Mouse (Mus musculus) skeletal muscle tissue, adult 2 months (tissue): ENCODE measurements around the gene 7420426K07Rik.

Experiments used
- DNase-seq: peaks from one replicate; pipeline ENCODE4 v3.0.0-alpha.2; 2012; ENCODE audit warnings: low read depth, low spot score

Gene 7420426K07Rik

DNA sequence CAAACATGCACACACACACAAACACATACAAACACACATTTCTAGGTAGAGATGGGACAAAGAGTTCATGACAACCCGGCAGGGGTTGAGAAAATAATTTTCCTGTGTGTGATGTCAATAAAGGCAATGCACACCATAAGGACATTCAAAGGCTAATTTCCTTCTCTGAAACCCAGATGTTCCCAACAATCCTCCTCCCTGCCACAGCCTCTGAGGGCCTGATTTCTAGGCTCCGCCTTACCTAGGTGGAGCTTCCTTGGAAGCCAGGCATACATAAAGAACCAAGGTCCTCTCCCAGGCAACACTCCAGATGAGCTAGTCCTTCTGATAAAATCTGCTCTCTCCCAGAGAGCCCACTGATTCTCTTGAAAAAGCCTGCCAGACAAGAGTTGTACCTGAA lies at the start of gene 7420426K07Rik:
Gene 7420426K07Rik, plus strand, starts transcription at position 301 of the 400 bp plus-strand sequence.
- no peak for DNase-seq

DNA sequence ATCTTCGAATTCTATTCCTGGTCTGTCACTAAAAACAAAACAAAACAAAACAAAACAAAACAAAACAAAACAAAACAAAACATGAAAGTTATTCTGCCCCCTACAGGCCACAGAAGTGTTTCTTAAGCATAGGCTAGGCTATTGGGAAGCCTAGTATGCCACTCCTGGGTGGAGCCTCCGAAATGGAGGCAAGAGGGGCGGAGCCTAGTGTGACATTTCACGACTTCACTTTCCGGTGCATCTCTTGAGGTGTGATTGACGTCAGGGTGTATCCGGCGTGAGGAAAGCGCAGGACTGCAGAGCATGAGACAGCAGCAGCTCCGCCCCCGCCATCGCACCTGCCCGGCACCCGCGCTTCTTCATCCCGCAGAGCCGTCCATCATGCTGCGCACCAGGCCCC lies 46.7 kb upstream of the 7420426K07Rik start, which contains the start of gene Prr23a2:
Gene Prr23a2, plus strand, starts transcription at position 285 of the 400 bp plus-strand sequence.
- no peak for DNase-seq

DNA sequence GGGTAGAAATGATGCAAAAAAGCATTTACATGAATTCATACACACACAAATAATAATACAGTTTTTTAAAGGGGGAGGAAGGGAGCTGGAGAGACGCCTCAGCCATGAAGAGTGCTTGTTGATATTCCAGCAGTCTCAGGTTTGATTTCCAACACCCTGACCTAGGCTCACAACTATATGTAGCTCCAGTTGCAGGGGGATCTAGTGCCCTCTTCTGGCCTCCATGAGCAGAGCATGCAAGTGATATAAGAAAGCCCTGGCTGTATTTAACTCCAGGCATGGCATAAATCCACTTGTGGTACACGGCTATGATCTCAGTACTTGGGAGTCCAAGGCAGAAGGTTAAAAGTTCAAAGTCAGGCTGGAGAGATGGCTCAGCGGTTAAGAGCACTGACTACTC lies 39.5 kb upstream of the 7420426K07Rik start:
- no peak for DNase-seq

DNA sequence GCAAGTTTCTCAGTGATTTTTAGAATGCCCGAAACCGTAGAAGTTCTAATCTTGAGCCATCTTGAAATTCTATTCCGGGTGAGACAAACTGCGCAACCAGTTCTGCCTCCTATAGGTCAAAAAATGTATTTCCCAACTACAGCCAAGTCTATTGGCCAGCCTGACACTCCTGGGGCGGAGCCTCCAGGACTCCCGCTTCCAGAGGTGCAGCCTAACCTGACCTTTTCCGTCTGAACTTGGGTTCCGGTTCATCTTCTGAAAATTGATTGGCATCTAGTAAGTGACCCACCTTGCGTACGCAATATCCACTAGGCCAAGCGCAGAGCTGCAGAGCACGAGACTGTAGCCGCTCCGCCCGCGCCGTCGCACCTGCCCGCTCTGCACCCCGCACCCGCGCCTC lies 38.3 kb upstream of the 7420426K07Rik start, which contains the start of gene Prr23a3:
Gene Prr23a3, plus strand, starts transcription at position 197 of the 400 bp plus-strand sequence.
- DNase-seq = no peak

DNA sequence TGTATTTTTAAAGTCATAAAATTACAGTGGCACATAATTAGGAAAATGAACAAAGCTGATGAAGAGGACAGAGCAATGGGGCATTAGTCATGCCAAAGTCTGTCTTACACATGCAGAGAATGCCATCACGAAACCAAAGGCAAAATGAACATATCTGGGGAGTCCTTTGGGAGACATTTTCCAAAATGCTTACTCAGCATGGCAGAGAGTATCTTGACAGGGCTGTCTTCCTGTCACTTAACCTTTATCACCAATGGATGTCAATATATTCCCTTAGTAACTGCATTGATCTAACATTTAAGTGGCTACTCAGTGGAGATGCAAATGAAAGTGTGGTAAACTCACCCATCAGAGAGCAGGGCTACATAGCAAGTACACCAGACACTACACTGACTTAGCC lies 1.4 kb upstream of the 7420426K07Rik start:
- no peak for DNase-seq

DNA sequence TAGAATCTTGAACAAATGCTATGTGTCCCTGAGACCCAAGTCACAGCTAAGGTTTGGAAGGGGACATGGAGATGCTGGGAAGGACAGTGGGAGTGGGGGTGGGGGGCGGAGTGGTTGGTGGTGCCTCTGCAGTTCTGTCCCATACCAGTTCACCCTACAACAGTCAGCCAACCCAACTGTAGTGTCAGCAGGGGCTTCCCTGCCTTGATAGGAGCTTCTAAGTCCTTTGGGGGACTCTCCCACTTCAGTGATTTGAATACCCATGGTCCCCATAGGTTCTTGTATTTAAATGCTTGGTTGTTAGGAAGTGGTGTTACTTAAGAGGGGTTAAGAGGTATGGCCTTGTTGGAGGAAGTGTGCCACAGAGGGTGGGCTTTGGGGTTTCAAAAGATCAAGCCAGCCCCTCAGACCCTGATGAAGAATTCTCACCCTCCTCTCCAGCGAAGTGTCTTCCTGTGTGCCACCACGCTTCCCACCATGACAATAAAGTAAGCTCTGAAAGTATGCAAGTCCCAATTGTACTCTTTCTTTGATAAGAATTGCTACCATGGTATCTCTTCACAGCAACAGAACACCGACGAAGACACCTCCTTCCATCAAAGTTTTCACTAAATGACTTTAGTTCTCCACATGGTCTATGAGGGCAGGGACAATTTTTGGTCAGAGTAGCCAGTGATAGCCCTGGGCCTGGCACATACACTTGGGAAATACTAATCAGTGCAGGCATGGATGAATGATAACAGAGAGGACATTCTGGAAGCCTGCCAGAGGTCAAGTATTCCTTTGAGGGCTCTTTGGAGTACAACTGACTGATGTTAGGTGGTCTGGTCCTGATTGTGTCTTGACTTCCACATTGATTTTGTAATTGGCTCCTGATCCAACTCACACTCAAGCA lies 18.0 kb downstream of the 7420426K07Rik start:
- no peak for DNase-seq

DNA sequence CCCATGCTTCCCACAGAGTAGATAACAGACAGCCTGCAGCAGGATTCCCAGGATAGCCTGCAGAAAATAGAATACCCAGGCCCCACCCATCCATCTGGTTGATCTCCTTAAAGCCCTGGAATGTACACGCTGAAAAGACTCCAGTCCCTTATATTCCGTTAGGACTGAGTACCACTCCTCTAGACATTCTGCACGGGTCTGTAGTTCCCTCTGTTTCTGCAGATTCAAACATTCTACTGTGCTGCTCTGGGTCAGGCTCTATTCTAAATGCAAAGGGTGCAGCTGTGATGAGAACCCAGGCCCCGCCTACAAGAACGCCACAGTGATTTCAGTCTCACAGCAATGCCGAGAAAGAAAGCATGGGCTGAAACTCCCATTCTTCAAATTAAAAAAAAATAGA lies 20.2 kb downstream of the 7420426K07Rik start:
- DNase-seq = no peak

DNA sequence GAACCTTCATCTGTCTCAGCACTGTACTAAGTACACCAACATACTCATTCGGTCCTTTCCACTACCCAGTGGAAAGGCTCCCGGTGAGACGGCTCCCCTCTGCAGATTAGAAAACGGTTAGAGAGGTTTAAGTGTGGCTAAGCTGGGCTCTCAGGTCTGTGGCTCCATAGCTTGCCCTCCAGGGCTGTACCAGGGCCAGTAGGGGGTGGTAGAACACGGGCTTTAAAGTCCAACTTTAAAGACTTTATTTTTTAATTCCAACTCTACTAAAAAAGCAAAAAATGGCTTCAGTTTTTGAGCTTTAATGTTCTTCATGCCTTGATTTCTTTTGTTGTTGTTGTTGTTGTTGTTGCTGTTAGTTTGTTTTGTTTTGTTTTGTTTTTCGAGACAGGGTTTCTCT lies 21.3 kb downstream of the 7420426K07Rik start:
- DNase-seq = no peak

DNA sequence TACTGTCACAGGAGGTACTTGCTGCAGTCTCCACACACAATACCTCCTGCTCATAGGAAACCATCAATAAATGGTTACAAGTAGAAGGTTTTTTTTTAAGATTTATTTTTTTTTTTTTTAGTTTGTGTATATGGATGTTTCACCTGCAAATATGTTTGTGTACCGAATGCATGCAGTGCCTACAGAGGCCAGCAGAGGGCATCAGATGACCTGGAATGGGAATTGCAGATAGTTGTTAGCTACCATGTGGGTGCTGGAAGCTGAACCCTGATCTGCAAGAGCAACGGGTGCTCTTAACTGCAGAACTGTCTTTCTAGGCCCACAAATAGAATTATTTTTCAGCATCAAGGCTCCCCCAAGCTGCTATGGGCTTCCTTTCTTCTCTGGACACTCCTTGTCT lies 26.6 kb downstream of the 7420426K07Rik start:
- no peak for DNase-seq

DNA sequence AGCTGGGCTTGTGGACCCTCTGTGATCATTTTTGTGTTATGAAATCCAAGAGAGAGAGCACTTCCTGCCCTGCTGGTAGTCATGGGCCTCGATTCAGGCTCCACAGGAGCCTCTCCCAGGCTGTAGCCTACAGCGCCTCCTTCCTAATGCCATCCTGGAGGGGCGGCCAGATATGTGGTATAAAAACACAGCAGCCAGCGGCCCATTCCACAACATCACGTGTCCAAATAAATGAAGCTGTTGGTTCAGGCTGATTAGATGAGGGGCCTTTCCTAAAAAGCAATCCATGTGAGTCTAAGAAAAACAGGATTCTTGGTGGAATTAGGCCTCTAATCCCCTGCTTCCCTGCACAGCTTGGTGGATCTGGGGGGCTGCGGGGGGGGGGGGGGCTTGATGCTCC lies 30.0 kb downstream of the 7420426K07Rik start:
- DNase-seq = no peak

DNA sequence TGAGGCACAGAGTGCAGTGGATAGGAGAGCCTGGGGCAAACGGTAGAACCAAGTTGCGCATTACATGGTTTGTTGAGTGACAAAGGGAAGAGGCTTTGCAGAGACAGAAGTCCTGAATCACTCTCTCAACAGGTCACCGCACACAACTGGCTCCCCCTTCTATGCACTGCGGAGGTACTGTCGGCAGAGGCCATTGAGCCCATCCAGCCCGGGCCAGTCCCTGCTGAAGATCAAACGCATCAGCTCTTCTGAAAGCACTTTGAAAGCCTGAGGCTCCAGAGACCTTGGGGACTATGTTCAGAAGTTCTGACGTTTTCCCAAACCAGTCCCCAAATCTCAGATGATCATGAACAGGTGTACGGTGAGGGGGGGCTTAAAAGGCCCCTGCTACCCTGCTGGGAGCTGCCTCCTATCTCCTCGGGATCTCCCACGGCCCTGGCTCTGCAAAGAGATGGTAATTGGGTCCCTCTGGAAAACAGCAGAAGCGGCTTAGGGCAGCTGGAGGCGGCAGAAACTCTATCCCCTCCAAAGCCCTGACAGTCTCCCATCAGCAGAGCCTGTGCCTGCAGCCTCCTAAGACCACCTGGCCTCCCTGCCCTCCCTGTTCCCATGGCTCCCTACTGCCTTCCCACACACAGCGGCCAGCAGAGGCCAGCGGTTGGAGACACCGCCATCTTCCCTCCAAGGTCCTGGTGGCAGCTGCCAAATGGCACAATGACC lies 32.4 kb downstream of the 7420426K07Rik start:
- no peak for DNase-seq

DNA sequence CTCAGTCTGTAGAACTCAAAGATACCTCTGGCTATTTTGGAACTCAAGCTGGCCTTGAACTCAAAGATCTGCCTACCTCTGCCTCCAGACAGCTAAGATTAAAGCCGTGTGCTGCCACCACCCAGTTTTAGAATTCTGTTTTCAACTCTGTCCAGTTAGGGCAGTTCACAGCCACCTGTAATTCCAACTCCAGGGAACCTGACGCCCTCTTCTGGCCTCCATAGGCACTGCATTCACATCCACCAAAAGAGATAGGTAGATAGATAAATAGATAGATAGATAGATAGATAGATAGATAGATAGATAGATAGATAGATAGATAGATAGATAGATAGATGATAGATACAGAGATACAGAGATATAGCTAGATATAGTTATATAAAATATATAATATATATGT lies 36.4 kb downstream of the 7420426K07Rik start:
- DNase-seq = no peak

DNA sequence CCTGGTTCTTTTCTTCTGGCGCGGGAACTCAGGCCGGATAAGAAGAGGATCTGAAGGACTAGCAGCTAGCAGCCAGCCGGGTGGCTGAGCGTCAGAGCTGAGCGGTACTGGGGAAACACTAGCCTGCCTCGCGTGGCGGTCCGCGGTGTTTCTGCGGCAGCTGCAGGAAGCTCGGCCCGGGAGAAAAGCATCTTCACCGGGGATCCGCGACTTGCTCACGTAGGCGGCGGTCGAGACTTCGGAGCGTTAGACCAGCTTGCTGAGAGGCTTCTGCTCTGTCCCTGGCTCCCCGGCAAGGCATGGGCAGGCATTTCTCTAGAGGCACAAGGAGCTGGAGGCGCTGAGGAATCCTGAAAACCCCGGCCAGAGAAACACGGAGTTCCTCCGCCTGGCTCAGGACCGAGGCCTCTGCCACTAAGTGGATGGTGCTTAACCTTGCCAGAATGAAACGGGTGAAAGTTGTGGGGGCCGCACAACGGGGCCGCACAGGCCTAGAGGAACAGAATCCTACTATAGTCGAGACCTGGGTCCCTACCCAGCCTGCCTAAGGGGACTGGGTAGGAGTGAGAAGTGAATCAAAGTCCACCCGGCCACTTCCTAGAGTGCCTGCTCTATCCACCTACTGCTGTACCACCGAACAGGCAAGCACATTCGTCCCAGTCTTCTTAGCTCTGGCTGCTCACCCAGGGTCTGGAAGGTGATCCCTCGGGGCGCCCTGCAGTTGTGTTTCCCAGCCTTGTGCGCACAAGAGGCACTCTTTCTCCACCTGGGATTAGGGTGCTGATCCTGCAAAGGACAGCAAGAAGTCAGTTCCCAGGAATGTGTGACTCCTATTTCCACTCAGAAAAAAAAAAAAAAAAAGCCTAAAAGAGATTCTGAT lies 49.5 kb downstream of the 7420426K07Rik start:
- DNase-seq = no peak

DNA sequence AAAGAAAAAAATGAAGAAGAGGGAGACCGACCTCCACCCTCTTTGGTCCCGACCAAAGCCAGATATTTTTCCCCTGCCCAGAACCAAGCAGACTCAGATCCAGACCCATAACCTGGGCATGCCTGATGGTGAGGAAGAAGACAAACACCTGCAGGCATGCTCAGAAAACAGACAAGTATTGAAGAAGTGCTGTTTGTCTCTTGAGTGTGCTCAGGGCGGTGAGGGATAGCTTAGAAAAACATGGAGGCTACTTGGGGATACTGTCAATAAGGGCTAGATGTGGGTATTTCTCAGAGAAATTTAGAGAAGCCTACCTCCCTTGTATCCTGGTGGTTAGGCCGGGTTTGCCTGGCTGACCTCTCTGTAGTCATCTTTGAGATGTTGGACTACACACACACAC lies 50.4 kb downstream of the 7420426K07Rik start:
- no peak for DNase-seq

DNA sequence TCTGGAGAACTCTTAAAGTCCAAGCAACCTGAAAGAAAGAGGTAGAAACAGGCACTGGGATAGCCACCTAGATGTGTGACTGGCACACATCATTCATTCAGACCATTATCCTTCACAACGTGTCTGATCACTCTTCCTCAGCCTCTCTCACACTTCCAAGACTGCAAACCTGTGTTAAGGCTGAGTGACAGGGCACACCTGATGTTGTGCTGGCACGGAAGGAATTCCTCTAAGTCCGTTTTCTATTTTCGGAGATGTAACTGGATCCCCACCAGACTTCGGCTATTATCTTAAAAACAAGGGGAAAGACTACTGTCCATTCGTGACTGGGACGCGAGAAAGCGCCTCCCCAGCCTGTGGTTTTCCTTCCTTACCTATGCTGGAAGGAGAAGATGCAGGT lies 50.9 kb downstream of the 7420426K07Rik start:
- DNase-seq = no peak
